Mouse (Mus musculus): ENCODE measurements around the gene E330021D16Rik. TPM values are rescaled to one million over a fixed set of nuclear protein-coding genes. Genes with fewer than 3 reads are reported as not detected.

The E330021D16Rik gene
- polyA plus RNA-seq, 1 experiment, result not detected

- Histone ChIP-seq H3K4me2 (ENCODE audit: low read depth) (no peak overlapping the region), H3K4me3 (no peak overlapping the region)
- no peak for TF ChIP-seq MYOD1 (IDR thresholded peaks at IDR 0.05; ENCODE audit: control insufficient read depth in 1 of 3, insufficient read length in 2 of 3, low read depth in 2 of 3)
- no peak for TF ChIP-seq TCF3 (IDR thresholded peaks at IDR 0.05; ENCODE audit: insufficient read length, low read depth)
- TF ChIP-seq POLR2A (IDR thresholded peaks at IDR 0.05; ENCODE audit: insufficient read length, low read depth), result no peak
- TF ChIP-seq CEBPB (IDR thresholded peaks at IDR 0.05; ENCODE audit: insufficient read depth, poor library complexity, severe bottlenecking), result no peak
- no peak for TF ChIP-seq REST (IDR thresholded peaks at IDR 0.05; ENCODE audit: insufficient read depth, insufficient read length)
- TF ChIP-seq E2F4 (IDR thresholded peaks at IDR 0.05; ENCODE audit: insufficient read depth), result no peak
Observed at GRCm38 (mm10) chr6:136376097-136376496, 39.3 kb downstream of the E330021D16Rik start.

GRCm38 (mm10) chr6:136364430-136365098 lies 50.8 kb downstream of the E330021D16Rik start:
- Histone ChIP-seq H3ac (ENCODE audit: control insufficient read depth, insufficient read length) (no peak overlapping the region), H3K4me3 (no peak overlapping the region), H3K79me2 (ENCODE audit: control insufficient read depth, insufficient read depth) (no peaks in the 10 kb centered on the region), H3K4me2 (ENCODE audit: low read depth) (no peak overlapping the region), H3K36me3 (ENCODE audit: control insufficient read depth, insufficient read depth) (no peaks in the 10 kb centered on the region), H3K27me3 (ENCODE audit: control insufficient read depth, insufficient read depth, insufficient read length) (no peaks in the 10 kb centered on the region)
- TF ChIP-seq SRF (IDR thresholded peaks at IDR 0.05; ENCODE audit: control insufficient read depth, insufficient read length, low read depth) (no peak), CEBPB (IDR thresholded peaks at IDR 0.05; ENCODE audit: insufficient read depth, poor library complexity, severe bottlenecking) (no peak), MYOD1 (IDR thresholded peaks at IDR 0.05; ENCODE audit: control insufficient read depth in 1 of 3, insufficient read length in 2 of 3, low read depth in 2 of 3) (no peak), POLR2A (IDR thresholded peaks at IDR 0.05; ENCODE audit: insufficient read length, low read depth) (no peak), E2F4 (IDR thresholded peaks at IDR 0.05; ENCODE audit: insufficient read depth) (no peak), TCF3 (IDR thresholded peaks at IDR 0.05; ENCODE audit: insufficient read length, low read depth) (no peak), REST (IDR thresholded peaks at IDR 0.05; ENCODE audit: insufficient read depth, insufficient read length) (no peak)

More at GRCm38 (mm10) chr6:136376097-136376496, 39.3 kb downstream of the E330021D16Rik start:
- no peaks in the 10 kb centered on the region for H3K27me3 ChIP-seq (ENCODE audit: control insufficient read depth, insufficient read depth, insufficient read length)
- H3ac ChIP-seq (ENCODE audit: control insufficient read depth, insufficient read length), result no peak overlapping the region
- no peaks in the 10 kb centered on the region for H3K36me3 ChIP-seq (ENCODE audit: control insufficient read depth, insufficient read depth)
- no peaks in the 10 kb centered on the region for H3K79me2 ChIP-seq (ENCODE audit: control insufficient read depth, insufficient read depth)

- Histone ChIP-seq H3ac (ENCODE audit: control insufficient read depth, insufficient read length) (no peak overlapping the region), H3K4me3 (no peak overlapping the region), H3K27me3 (ENCODE audit: control insufficient read depth, insufficient read depth, insufficient read length) (no peaks in the 10 kb centered on the region), H3K4me2 (ENCODE audit: low read depth) (no peak overlapping the region), H3K79me2 (ENCODE audit: control insufficient read depth, insufficient read depth) (no peaks in the 10 kb centered on the region), H3K36me3 (ENCODE audit: control insufficient read depth, insufficient read depth) (no peaks in the 10 kb centered on the region)
- TF ChIP-seq POLR2AphosphoS2 (IDR thresholded peaks at IDR 0.05; ENCODE audit: insufficient read length, low read depth) (no peak), MYOG (IDR thresholded peaks at IDR 0.05; ENCODE audit: control insufficient read depth in 1 of 3, insufficient read depth in 1 of 3, insufficient read length in 2 of 3, low read depth in 2 of 3) (no peak), TCF3 (IDR thresholded peaks at IDR 0.05; ENCODE audit: insufficient read length, low read depth) (no peak), CEBPB (IDR thresholded peaks at IDR 0.05; ENCODE audit: insufficient read depth, poor library complexity, severe bottlenecking) (no peak), SRF (IDR thresholded peaks at IDR 0.05; ENCODE audit: control insufficient read depth, insufficient read length, low read depth) (no peak)
Observed at GRCm38 (mm10) chr6:136364008-136364407, 51.4 kb downstream of the E330021D16Rik start.

- no peak overlapping the region for H3ac ChIP-seq (ENCODE audit: control insufficient read depth, insufficient read length)
- H3K4me3 ChIP-seq, result no peak overlapping the region
- H3K79me2 ChIP-seq (ENCODE audit: control insufficient read depth, insufficient read depth), result no peaks in the 10 kb centered on the region
- no peaks in the 10 kb centered on the region for H3K27me3 ChIP-seq (ENCODE audit: control insufficient read depth, insufficient read depth, insufficient read length)
- no peak overlapping the region for H3K4me2 ChIP-seq (ENCODE audit: low read depth)
- TF ChIP-seq REST (IDR thresholded peaks at IDR 0.05; ENCODE audit: insufficient read depth, insufficient read length), result no peak
- TF ChIP-seq E2F4 (IDR thresholded peaks at IDR 0.05; ENCODE audit: insufficient read depth), result no peak
- TF ChIP-seq USF1 (IDR thresholded peaks at IDR 0.05; ENCODE audit: low read depth), result no peak
- no peak for TF ChIP-seq MAX (IDR thresholded peaks at IDR 0.05; ENCODE audit: low read depth)
- TF ChIP-seq POLR2A (IDR thresholded peaks at IDR 0.05; ENCODE audit: insufficient read length, low read depth), result no peak
- no peak for TF ChIP-seq MYOG (IDR thresholded peaks at IDR 0.05; ENCODE audit: control insufficient read depth in 1 of 3, insufficient read depth in 1 of 3, insufficient read length in 2 of 3, low read depth in 2 of 3)
- no peak for TF ChIP-seq TCF12 (IDR thresholded peaks at IDR 0.05; ENCODE audit: insufficient read depth, poor library complexity, severe bottlenecking)
- TF ChIP-seq TCF3 (IDR thresholded peaks at IDR 0.05; ENCODE audit: insufficient read length, low read depth), result no peak
- no peak for TF ChIP-seq POLR2AphosphoS2 (IDR thresholded peaks at IDR 0.05; ENCODE audit: insufficient read length, low read depth)
- TF ChIP-seq MYOD1 (IDR thresholded peaks at IDR 0.05; ENCODE audit: control insufficient read depth in 1 of 3, insufficient read length in 2 of 3, low read depth in 2 of 3), result no peak
- no peak for TF ChIP-seq CEBPB (IDR thresholded peaks at IDR 0.05; ENCODE audit: insufficient read depth, poor library complexity, severe bottlenecking)
- TF ChIP-seq SRF (IDR thresholded peaks at IDR 0.05; ENCODE audit: control insufficient read depth, insufficient read length, low read depth), result no peak
- H3K36me3 ChIP-seq (ENCODE audit: control insufficient read depth, insufficient read depth), result no peaks in the 10 kb centered on the region
Observed at GRCm38 (mm10) chr6:136363313-136363712, 52.1 kb downstream of the E330021D16Rik start.

- no peak overlapping the region for H3K4me2 ChIP-seq (ENCODE audit: low read depth)
- no peak overlapping the region for H3ac ChIP-seq (ENCODE audit: control insufficient read depth, insufficient read length)
- no peaks in the 10 kb centered on the region for H3K27me3 ChIP-seq (ENCODE audit: control insufficient read depth, insufficient read depth, insufficient read length)
- no peaks in the 10 kb centered on the region for H3K36me3 ChIP-seq (ENCODE audit: control insufficient read depth, insufficient read depth)
- H3K79me2 ChIP-seq (ENCODE audit: control insufficient read depth, insufficient read depth), result no peaks in the 10 kb centered on the region
- H3K4me3 ChIP-seq, result no peak overlapping the region
- no peak for TF ChIP-seq TCF3 (IDR thresholded peaks at IDR 0.05; ENCODE audit: insufficient read length, low read depth)
- TF ChIP-seq CEBPB (IDR thresholded peaks at IDR 0.05; ENCODE audit: insufficient read depth, poor library complexity, severe bottlenecking), result no peak
- TF ChIP-seq MYOD1 (IDR thresholded peaks at IDR 0.05; ENCODE audit: control insufficient read depth in 1 of 3, insufficient read length in 2 of 3, low read depth in 2 of 3), result no peak
- TF ChIP-seq TCF12 (IDR thresholded peaks at IDR 0.05; ENCODE audit: insufficient read depth, poor library complexity, severe bottlenecking), result no peak
- no peak for TF ChIP-seq POLR2A (IDR thresholded peaks at IDR 0.05; ENCODE audit: insufficient read length, low read depth)
- no peak for TF ChIP-seq REST (IDR thresholded peaks at IDR 0.05; ENCODE audit: insufficient read depth, insufficient read length)
- TF ChIP-seq USF1 (IDR thresholded peaks at IDR 0.05; ENCODE audit: low read depth), result no peak
- no peak for TF ChIP-seq E2F4 (IDR thresholded peaks at IDR 0.05; ENCODE audit: insufficient read depth)
Observed at GRCm38 (mm10) chr6:136358471-136358870, 56.9 kb downstream of the E330021D16Rik start.
